Mouse (Mus musculus) cerebellum, adult 9-10 months (tissue): ENCODE measurements at regions not wholly inside any gene's neighbourhood (a gene's known extent, or its start where the extent isn't known, plus 50 kb on each side); places are given as distances from the start of the nearest gene placed in this dataset.

ENCODE experiments used
- DNase-seq: peaks from one replicate; pipeline ENCODE4 v3.0.0; 2022

GRCm38 (mm10) chr1:128951436-128951835 lies 321.7 kb upstream of the Thsd7b start:
- DNase-seq, result no peak

GRCm38 (mm10) chr1:128950512-128950911 lies 322.6 kb upstream of the Thsd7b start:
- DNase-seq, result no peak

GRCm38 (mm10) chr1:128914811-128915210 lies 322.7 kb upstream of the Cxcr4 start:
- no peak for DNase-seq

GRCm38 (mm10) chr1:128912532-128912931 lies 320.4 kb upstream of the Cxcr4 start:
- no peak for DNase-seq

GRCm38 (mm10) chr1:128907566-128907965 lies 315.5 kb upstream of the Cxcr4 start:
- no peak for DNase-seq

GRCm38 (mm10) chr1:128898025-128898424 lies 305.9 kb upstream of the Cxcr4 start:
- no peak for DNase-seq

GRCm38 (mm10) chr1:128894546-128894945 lies 302.5 kb upstream of the Cxcr4 start:
- no peak for DNase-seq

GRCm38 (mm10) chr1:128878291-128878690 lies 286.2 kb upstream of the Cxcr4 start:
- no peak for DNase-seq

- peak; percentile 8 for DNase-seq
Measured at GRCm38 (mm10) chr1:128875289-128875688, 283.2 kb upstream of the Cxcr4 start.

GRCm38 (mm10) chr1:128874190-128874589 lies 282.1 kb upstream of the Cxcr4 start:
- DNase-seq, result no peak

- no peak for DNase-seq
Measured at GRCm38 (mm10) chr1:128868761-128869160, 276.7 kb upstream of the Cxcr4 start.

GRCm38 (mm10) chr1:128860537-128860936 lies 268.4 kb upstream of the Cxcr4 start:
- no peak for DNase-seq

- no peak for DNase-seq
Measured at GRCm38 (mm10) chr1:128860094-128860493, 268.0 kb upstream of the Cxcr4 start.

GRCm38 (mm10) chr1:128858661-128859060 lies 266.6 kb upstream of the Cxcr4 start:
- DNase-seq, result no peak

- DNase-seq, result no peak
Measured at GRCm38 (mm10) chr1:128856933-128857332, 264.8 kb upstream of the Cxcr4 start.

- DNase-seq, result no peak
Measured at GRCm38 (mm10) chr1:128854649-128855048, 262.6 kb upstream of the Cxcr4 start.

GRCm38 (mm10) chr1:128853286-128853685 lies 261.2 kb upstream of the Cxcr4 start:
- DNase-seq, result no peak

GRCm38 (mm10) chr1:128837361-128837760 lies 245.3 kb upstream of the Cxcr4 start:
- DNase-seq, result no peak

- DNase-seq, result no peak
Measured at GRCm38 (mm10) chr1:128835510-128835909, 243.4 kb upstream of the Cxcr4 start.

- no peak for DNase-seq
Measured at GRCm38 (mm10) chr1:128833096-128833715, 241.1 kb upstream of the Cxcr4 start.

- peak; percentile 40 for DNase-seq
Measured at GRCm38 (mm10) chr1:128832201-128832883, 240.2 kb upstream of the Cxcr4 start.

- DNase-seq, result no peak
Measured at GRCm38 (mm10) chr1:128830671-128831240, 238.7 kb upstream of the Cxcr4 start.

- DNase-seq, result no peak
Measured at GRCm38 (mm10) chr1:128829536-128829935, 237.4 kb upstream of the Cxcr4 start.

GRCm38 (mm10) chr1:128826419-128826818 lies 234.3 kb upstream of the Cxcr4 start:
- DNase-seq, result no peak
